ENCODE assay signal across 21 mouse cellular contexts in genomic region chr14:72110689-72111088, GRCm38 (mm10).
DNase-seq lines count a peak whose midpoint lies in the region; ATAC-seq lines count a peak whose summit lies in the region.
"Had no signal": no experiment of that assay in that cellular context is flagged by ENCODE, and none has a peak within 500 bp of the region (broad histone marks: within the 10 kb centered on the region; RNA-seq: fewer than 3 reads in every experiment).

No protein-coding gene starts in this region.

- no peak overlapping the region for H3K4me2 ChIP-seq in kidney, embryonic 15.5 days
- H3K4me2 ChIP-seq in lung, embryonic 16.5 days (ENCODE audit: low read depth, low read length), result no peak overlapping the region
- H3K4me2 ChIP-seq in stomach, embryonic 15.5 days, result no peak overlapping the region
- H3K4me2 ChIP-seq: embryonic facial prominence, embryonic 12.5 days; forebrain, embryonic 12.5 days; heart, embryonic 12.5 days had no signal

- no peak overlapping the region for H3K9ac ChIP-seq in kidney, embryonic 15.5 days
- no peak overlapping the region for H3K9ac ChIP-seq in lung, embryonic 16.5 days (ENCODE audit: low read length)
- no peak overlapping the region for H3K9ac ChIP-seq in stomach, embryonic 15.5 days
- H3K9ac ChIP-seq: embryonic facial prominence, embryonic 12.5 days; forebrain, embryonic 12.5 days; heart, embryonic 12.5 days had no signal

- WGBS in kidney, embryonic 15.5 days, result 42% methylated on average over 2 of the region's 2 CpGs
- WGBS in lung, embryonic 16.5 days, result 28% methylated on average over 2 of the region's 2 CpGs
- 40% methylated on average over 2 of the region's 2 CpGs for WGBS in stomach, embryonic 15.5 days

- no peaks in the 10 kb centered on the region for H3K4me1 ChIP-seq in kidney, embryonic 15.5 days
- no peaks in the 10 kb centered on the region for H3K4me1 ChIP-seq in lung, embryonic 16.5 days (replicated peaks; ENCODE audit: control insufficient read depth, insufficient read depth, low read length)
- no peaks in the 10 kb centered on the region for H3K4me1 ChIP-seq in stomach, embryonic 15.5 days
- H3K4me1 ChIP-seq: embryonic facial prominence, embryonic 12.5 days; forebrain, embryonic 12.5 days had no signal

- H3K36me3 ChIP-seq in kidney, embryonic 15.5 days, result no peaks in the 10 kb centered on the region
- H3K36me3 ChIP-seq in lung, embryonic 16.5 days (ENCODE audit: control insufficient read depth, insufficient read depth, low read length), result no peaks in the 10 kb centered on the region
- no peaks in the 10 kb centered on the region for H3K36me3 ChIP-seq in stomach, embryonic 15.5 days
- H3K36me3 ChIP-seq: embryonic facial prominence, embryonic 12.5 days; forebrain, embryonic 12.5 days; G1E; heart, embryonic 12.5 days had no signal

- peak overlapping the region; percentile 48; the same call in 1 of the 2 replicates for H3K27ac ChIP-seq in kidney, embryonic 15.5 days
- H3K27ac ChIP-seq in lung, embryonic 16.5 days (ENCODE audit: low read length), result no peak overlapping the region
- H3K27ac ChIP-seq in stomach, embryonic 15.5 days, result no peak overlapping the region
- H3K27ac ChIP-seq: embryonic facial prominence, embryonic 12.5 days; forebrain, embryonic 12.5 days had no signal

- no peak for DNase-seq in kidney, postnatal 36 days
- no peak for DNase-seq in lung, postnatal 4 days
- peak; percentile 12 for DNase-seq in brain, adult 2 months (ENCODE audit: low read depth, low spot score)
- DNase-seq in natural killer cell, adult 2 months (ENCODE audit: low spot score in 2 of 2), result no peak
- DNase-seq: adrenal gland, adult 8-10 months; adrenal gland, postnatal 36 days; cerebellum, adult 11 months; cerebellum, adult 8-10 months; cerebellum, postnatal 14 days; embryo, embryonic 11 days; gastrocnemius, postnatal 10 days; heart, postnatal 36 days had no signal

- H3K4me3 ChIP-seq in kidney, embryonic 15.5 days (replicated peaks), result no peak overlapping the region
- H3K4me3 ChIP-seq in lung, embryonic 16.5 days (ENCODE audit: low read length), result no peak overlapping the region
- no peak overlapping the region for H3K4me3 ChIP-seq in stomach, embryonic 15.5 days (replicated peaks)
- H3K4me3 ChIP-seq: embryonic facial prominence, embryonic 12.5 days; forebrain, embryonic 12.5 days; heart, embryonic 12.5 days had no signal

- no peaks in the 10 kb centered on the region for H3K9me3 ChIP-seq in kidney, embryonic 15.5 days (replicated peaks)
- H3K9me3 ChIP-seq in lung, embryonic 16.5 days (ENCODE audit: control insufficient read depth, low read length), result no peaks in the 10 kb centered on the region
- no peaks in the 10 kb centered on the region for H3K9me3 ChIP-seq in stomach, embryonic 15.5 days
- H3K9me3 ChIP-seq: embryonic facial prominence, embryonic 12.5 days; forebrain, embryonic 12.5 days; heart, embryonic 12.5 days had no signal

- no peak for ATAC-seq in kidney, embryonic 15.5 days (replicated peaks; ENCODE audit: low FRiP score)
- peak; percentile 88 for ATAC-seq in lung, embryonic 16.5 days (ENCODE audit: low read depth)
- peak; percentile 63; the same call in 1 of the 2 replicates for ATAC-seq in stomach, embryonic 15.5 days (ENCODE audit: insufficient read depth, low FRiP score, low read depth)
- ATAC-seq: forebrain, embryonic 16.5 days; hindbrain, embryonic 16.5 days had no signal

- H3K27me3 ChIP-seq in kidney, embryonic 15.5 days, result no peaks in the 10 kb centered on the region
- no peaks in the 10 kb centered on the region; the same call in 1 of the 2 replicates for H3K27me3 ChIP-seq in lung, embryonic 16.5 days (ENCODE audit: control insufficient read depth, insufficient read depth, low read depth, low read length)
- H3K27me3 ChIP-seq in stomach, embryonic 15.5 days (replicated peaks), result no peaks in the 10 kb centered on the region
- H3K27me3 ChIP-seq: embryonic facial prominence, embryonic 12.5 days; forebrain, embryonic 12.5 days; heart, embryonic 12.5 days had no signal
